Mouse (Mus musculus) neural tube, embryonic 12.5 days (tissue): ENCODE data around the gene Relb. TPM values are rescaled to one million over a fixed set of nuclear protein-coding genes. Genes with fewer than 3 reads are reported as not detected.

ENCODE experiments used
- ATAC-seq: fragments of 200-750 bp; cut with Nextera tagmentation; 2 replicates; pipeline ENCODE4 v1.8.0; 2017; ENCODE audit warnings: low read depth, mild to moderate bottlenecking, moderate TSS enrichment, moderate library complexity; ENCODE audit not compliant: low FRiP score
- H3K27ac ChIP-seq: fragments of 300-500 bp; sonication (generic); 2 replicates; pipeline ENCODE4 v1.5.1; 2016
- H3K27me3 ChIP-seq: fragments of 300-500 bp; sonication (generic); replicated peaks from 2 replicates; pipeline ENCODE4 v1.6.1; 2016; ENCODE audit warnings: mild to moderate bottlenecking
- H3K36me3 ChIP-seq: fragments of 300-500 bp; sonication (generic); 2 replicates; pipeline ENCODE4 v1.6.1; 2016; ENCODE audit warnings: mild to moderate bottlenecking
- H3K4me1 ChIP-seq: fragments of 300-500 bp; sonication (generic); 2 replicates; pipeline ENCODE4 v1.6.1; 2016
- H3K4me2 ChIP-seq: fragments of 300-500 bp; sonication (generic); replicated peaks from 2 replicates; pipeline ENCODE4 v1.6.1; 2016; ENCODE audit warnings: mild to moderate bottlenecking
- H3K4me3 ChIP-seq: fragments of 300-500 bp; sonication (generic); 2 replicates; pipeline ENCODE4 v1.5.1; 2016
- H3K9ac ChIP-seq: fragments of 300-500 bp; sonication (generic); 2 replicates; pipeline ENCODE4 v1.6.1; 2016; ENCODE audit warnings: mild to moderate bottlenecking
- H3K9me3 ChIP-seq: fragments of 300-500 bp; sonication (generic); 2 replicates; pipeline ENCODE4 v1.6.1; 2016; ENCODE audit warnings: mild to moderate bottlenecking
- WGBS: fragments of 180-500 bp; shearing (Covaris S2); methylation state at CpG from one replicate; pipeline ENCODE4 v1.1.7; 2016; 5-methylcytosine and 5-hydroxymethylcytosine counted together
- polyA plus RNA-seq: library from polyadenylated mRNA; unstranded; fragments of >200 nt; fragmentation: Nextera tagmentation; extraction: Ambion mirVana; gene quantifications from 2 replicates; pipeline ENCODE4 v1.2.1, GENCODE M21; 2016

The Relb gene
- polyA plus RNA-seq, 1 experiment from 2014 or later: 5.8 TPM

DNA sequence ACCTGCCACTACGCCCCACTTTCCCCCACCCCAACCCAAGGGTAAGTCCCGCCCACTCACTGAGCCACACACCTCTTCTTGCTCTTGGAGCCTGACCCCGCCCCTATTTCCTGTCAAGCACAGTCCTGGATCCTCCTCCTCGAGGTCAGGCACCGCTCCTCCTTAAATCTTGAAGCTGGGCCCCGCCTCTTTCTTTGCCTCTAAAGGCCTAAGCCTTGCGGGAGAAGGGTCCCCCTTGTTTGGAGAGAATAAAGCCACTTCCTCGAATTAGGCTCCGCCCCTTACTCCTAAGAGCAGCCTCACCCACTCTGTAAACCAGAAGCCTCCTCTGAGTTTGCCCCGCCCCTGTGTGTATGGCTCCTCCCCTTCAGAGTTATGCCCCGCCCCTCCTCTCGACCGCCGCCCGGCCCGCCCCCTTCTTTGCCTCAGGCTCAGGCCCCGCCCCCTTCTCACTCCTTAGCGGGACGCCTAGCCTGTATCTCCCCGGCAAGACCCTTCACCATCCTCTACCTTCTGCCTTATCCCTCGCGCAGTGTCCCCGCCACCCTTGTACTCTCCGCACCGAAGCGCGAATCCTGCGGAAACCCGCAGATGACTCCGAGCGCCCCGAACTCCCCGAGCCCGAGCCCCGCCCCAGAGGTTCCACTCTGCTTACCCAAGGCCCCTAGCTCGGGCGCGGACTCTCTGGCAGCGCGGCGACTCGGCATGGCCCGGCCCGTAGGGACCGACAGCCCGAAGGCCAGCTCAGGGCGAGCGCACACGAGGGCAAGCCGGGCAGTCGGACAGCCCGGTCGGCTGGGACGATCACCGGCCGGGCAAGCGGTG is 490 bp downstream of the Relb start:
- ATAC-seq: peak; percentile 87
- WGBS: 2% methylated on average over 55 of the region's 57 CpGs
- Histone ChIP-seq H3K36me3 (peaks cover 19% of the 10 kb centered on the region), H3K4me2 (peak overlapping the region; percentile 97), H3K4me1 (no peaks in the 10 kb centered on the region; the same call in 1 of the 2 replicates), H3K9me3 (no peaks in the 10 kb centered on the region), H3K4me3 (peak overlapping the region; percentile 76), H3K27me3 (no peaks in the 10 kb centered on the region), H3K9ac (peak overlapping the region; percentile 47), H3K27ac (no peak overlapping the region)

DNA sequence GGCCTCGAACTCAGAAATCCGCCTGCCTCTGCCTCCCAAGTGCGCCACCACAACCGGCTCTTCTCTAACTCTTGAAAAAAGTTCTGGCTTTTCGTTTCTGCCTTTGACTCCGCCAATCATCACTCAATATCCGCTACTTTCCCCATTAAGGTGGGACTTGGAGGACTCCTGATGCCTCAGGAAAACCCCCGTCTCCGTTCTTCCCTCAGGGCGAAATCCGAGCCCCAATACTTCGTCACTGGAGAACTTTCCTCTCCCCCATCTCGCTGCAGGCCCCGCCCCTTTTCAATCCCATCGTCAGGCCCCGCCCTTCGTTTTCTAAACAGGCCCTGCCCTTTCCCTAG is 1.1 kb downstream of the Relb start:
- peaks cover 13% of the 10 kb centered on the region for H3K36me3 ChIP-seq
- H3K9ac ChIP-seq: no peak overlapping the region
- no peaks in the 10 kb centered on the region for H3K27me3 ChIP-seq

DNA sequence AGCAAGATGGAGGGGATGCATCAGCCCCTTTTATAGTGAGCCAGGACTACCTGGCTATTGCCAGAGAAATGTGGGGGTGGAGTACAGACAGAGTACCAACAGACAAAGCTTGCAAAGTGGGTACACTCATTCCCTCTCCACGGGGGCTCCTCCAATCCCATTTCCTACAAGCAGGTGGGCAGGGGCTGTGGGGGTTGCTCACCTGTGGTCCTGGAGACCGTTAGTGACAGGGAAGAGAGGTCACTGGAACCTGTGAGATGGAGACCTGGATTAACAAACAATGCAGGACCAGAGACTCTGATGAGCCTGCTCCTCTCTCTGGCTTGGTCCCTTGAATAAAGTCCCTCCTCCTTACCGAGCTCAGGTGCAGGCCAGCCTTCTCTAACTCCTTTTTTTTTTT is 1.5 kb downstream of the Relb start:
- no peaks in the 10 kb centered on the region for H3K9me3 ChIP-seq
- no peaks in the 10 kb centered on the region; the same call in 1 of the 2 replicates for H3K4me1 ChIP-seq
- H3K27me3 ChIP-seq: no peaks in the 10 kb centered on the region
- H3K36me3 ChIP-seq: peaks cover 8% of the 10 kb centered on the region
- no peak overlapping the region for H3K27ac ChIP-seq
- ATAC-seq: no peak
- WGBS: 79% methylated on average over 3 of the region's 3 CpGs
- H3K4me3 ChIP-seq: no peak overlapping the region
- peak overlapping the region; percentile 97 for H3K4me2 ChIP-seq
- H3K9ac ChIP-seq: no peak overlapping the region

More for the DNA sequence above, 1.1 kb downstream of the Relb start:
- WGBS: 16% methylated on average over 17 of the region's 17 CpGs
- Histone ChIP-seq H3K4me3 (peak overlapping the region; percentile 76), H3K9me3 (no peaks in the 10 kb centered on the region), H3K4me1 (no peaks in the 10 kb centered on the region; the same call in 1 of the 2 replicates), H3K4me2 (peak overlapping the region; percentile 97), H3K27ac (no peak overlapping the region)
- ATAC-seq: no peak

DNA sequence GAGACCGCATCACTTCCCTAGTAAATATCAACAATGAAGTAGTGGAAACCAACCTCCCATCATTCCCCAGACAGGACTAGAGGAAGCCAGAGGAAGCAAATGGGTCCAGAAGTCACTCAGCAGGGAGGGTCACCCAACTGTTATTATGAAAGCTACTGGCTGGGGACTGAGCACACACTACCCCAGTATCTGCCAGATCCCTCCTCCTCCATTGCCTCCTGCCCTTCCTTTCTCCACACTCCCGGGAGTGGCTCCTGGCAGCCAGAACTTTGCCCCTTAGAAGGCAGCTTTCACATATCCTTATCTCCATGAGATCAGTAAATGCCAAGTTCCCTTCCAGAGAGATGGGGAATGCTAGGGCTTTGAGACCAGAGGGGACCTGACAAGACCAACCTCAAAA is 5.8 kb downstream of the Relb start:
- no peak overlapping the region for H3K27ac ChIP-seq
- H3K36me3 ChIP-seq: no peaks in the 10 kb centered on the region
- no peak overlapping the region for H3K4me2 ChIP-seq
- no peak overlapping the region for H3K4me3 ChIP-seq
- H3K27me3 ChIP-seq: peaks cover 3% of the 10 kb centered on the region; the same call in 1 of the 2 replicates
- no peaks in the 10 kb centered on the region for H3K9me3 ChIP-seq
- ATAC-seq: no peak
- 79% methylated on average over 2 of the region's 2 CpGs for WGBS
- H3K4me1 ChIP-seq: peaks cover 5% of the 10 kb centered on the region; the same call in 1 of the 2 replicates
- no peak overlapping the region for H3K9ac ChIP-seq

DNA sequence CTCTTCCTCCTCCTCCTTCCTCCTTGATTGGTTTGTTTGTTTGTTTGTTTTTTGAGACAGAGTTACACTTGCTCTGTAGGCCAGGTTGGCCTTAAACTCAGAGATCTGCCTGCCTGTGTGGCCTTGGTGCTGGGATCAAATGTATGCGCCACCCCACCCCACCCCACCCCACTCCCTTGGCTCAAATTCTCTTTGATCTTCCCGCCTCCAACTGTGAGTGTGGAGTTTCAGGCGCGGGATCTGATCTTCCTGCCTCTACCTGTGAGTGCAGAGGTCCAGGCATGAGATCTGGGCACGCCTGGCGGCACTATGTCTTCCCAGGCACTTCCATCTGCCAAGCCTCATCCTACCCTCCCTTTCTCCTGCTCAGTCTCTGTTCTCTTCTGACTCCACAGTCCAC is 7.0 kb downstream of the Relb start:
- H3K9me3 ChIP-seq: no peaks in the 10 kb centered on the region
- no peak overlapping the region for H3K9ac ChIP-seq
- WGBS: 30% methylated on average over 6 of the region's 6 CpGs
- no peak overlapping the region for H3K4me2 ChIP-seq
- no peaks in the 10 kb centered on the region for H3K36me3 ChIP-seq
- peaks cover 3% of the 10 kb centered on the region; the same call in 1 of the 2 replicates for H3K27me3 ChIP-seq
- no peak overlapping the region for H3K4me3 ChIP-seq
- H3K4me1 ChIP-seq: peaks cover 5% of the 10 kb centered on the region; the same call in 1 of the 2 replicates
- H3K27ac ChIP-seq: no peak overlapping the region
- ATAC-seq: no peak

DNA sequence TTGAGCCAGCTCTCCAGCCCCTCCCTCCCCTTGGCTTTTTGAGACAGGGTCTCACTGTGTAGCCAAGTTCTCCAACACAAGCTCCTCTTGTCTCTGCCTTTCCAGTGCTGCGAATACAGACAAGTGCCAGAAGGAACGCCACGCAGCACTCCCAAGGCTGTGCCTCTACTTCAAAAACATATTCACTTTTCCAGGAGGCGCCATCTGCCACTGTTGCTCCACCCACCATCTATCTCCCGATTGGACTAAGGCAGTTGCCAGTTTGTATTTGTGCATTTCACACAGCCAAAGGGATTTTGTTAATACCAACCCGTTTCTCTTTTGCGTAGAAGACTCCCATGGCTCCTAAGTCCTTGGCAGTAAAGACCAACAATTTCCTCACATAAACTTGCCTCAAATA is 8.4 kb downstream of the Relb start:
- WGBS: 90% methylated on average over 7 of the region's 7 CpGs
- no peak overlapping the region for H3K4me3 ChIP-seq
- no peak overlapping the region for H3K4me2 ChIP-seq
- peaks cover 3% of the 10 kb centered on the region; the same call in 1 of the 2 replicates for H3K27me3 ChIP-seq
- H3K36me3 ChIP-seq: no peaks in the 10 kb centered on the region
- no peak for ATAC-seq
- H3K4me1 ChIP-seq: peaks cover 5% of the 10 kb centered on the region; the same call in 1 of the 2 replicates
- no peaks in the 10 kb centered on the region for H3K9me3 ChIP-seq
- H3K27ac ChIP-seq: no peak overlapping the region
- no peak overlapping the region for H3K9ac ChIP-seq

DNA sequence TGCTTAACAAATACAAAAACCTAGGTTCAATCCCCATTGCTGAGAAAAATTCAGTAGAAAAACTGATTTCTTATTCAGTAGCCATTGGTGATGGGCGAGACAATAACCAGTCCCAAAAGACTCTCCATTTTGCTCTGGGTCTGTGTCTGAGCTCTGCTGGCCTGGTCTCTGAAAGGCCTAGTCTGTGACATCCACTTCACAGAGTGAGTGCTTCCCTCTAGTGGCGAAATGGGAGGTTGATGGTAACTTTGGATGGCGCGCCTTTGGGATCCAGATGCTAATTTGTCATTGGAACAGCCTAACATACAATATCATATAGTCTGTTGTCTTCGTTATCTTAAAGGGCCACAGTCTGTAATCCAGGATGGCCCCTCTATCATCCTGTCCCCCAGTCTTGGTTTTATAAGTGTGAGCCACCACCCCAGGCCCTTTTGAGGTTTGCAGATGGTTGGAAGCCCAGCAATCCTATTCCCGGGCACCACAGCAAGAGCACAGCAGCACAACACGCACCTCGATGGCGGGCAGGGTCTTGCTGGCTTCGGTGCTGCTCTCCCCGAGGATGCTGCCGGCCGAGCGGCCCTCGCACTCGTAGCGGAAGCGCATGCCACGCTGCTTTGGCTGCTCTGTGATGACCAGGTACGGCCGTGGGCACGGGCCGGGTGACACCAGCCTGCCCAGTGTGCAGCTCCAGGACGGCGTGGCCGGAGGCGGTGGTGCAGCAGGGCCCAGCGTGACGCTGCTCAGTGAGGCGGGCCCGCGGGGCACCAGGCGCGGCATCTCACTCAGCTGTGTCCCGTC is 10.0 kb downstream of the Relb start:
- no peaks in the 10 kb centered on the region for H3K36me3 ChIP-seq
- peak overlapping the region; percentile 64 for H3K4me2 ChIP-seq
- peak overlapping the region; percentile 57 for H3K9ac ChIP-seq
- H3K27me3 ChIP-seq: peaks cover 3% of the 10 kb centered on the region; the same call in 1 of the 2 replicates
- peak overlapping the region; percentile 36 for H3K4me3 ChIP-seq
- H3K9me3 ChIP-seq: no peaks in the 10 kb centered on the region
- H3K27ac ChIP-seq: 0 out of 2 replicates have a peak overlapping the region, but pooled peaks have one; percentile 7
- peaks cover 5% of the 10 kb centered on the region; the same call in 1 of the 2 replicates for H3K4me1 ChIP-seq
- peak; percentile 83 for ATAC-seq
- WGBS: 7% methylated on average over 35 of the region's 35 CpGs

DNA sequence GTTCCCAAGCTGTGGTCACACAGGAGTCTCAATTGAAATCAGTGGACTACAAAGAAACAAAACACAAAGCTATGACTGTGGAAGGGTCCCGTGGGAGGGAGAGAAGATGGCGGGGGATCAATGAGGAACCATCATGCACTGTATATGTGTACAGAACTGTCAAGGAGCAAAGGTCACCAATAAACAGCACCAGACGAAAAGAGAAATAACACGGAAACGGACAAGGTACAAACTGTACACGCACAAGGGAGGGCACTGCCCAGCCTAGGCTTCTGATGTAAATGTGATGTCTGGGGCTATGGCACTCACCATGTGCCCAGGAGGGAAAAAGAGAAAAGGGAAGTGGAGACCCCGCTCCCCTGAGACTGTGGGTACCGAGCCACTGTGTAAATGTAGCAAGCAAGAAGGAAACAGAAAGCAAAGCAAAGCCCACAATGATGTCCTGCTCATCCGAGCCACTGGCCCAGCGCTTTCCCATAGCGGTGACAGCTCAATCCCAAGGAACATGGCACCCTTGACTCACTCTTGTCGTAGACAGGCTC is 14.1 kb downstream of the Relb start:
- Histone ChIP-seq H3K4me3 (no peak overlapping the region), H3K27me3 (peaks cover 3% of the 10 kb centered on the region; the same call in 1 of the 2 replicates), H3K27ac (no peak overlapping the region), H3K9ac (no peak overlapping the region), H3K4me2 (no peak overlapping the region), H3K36me3 (no peaks in the 10 kb centered on the region), H3K4me1 (peaks cover 5% of the 10 kb centered on the region; the same call in 1 of the 2 replicates), H3K9me3 (no peaks in the 10 kb centered on the region)
- 91% methylated on average over 12 of the region's 12 CpGs for WGBS
- ATAC-seq: no peak

DNA sequence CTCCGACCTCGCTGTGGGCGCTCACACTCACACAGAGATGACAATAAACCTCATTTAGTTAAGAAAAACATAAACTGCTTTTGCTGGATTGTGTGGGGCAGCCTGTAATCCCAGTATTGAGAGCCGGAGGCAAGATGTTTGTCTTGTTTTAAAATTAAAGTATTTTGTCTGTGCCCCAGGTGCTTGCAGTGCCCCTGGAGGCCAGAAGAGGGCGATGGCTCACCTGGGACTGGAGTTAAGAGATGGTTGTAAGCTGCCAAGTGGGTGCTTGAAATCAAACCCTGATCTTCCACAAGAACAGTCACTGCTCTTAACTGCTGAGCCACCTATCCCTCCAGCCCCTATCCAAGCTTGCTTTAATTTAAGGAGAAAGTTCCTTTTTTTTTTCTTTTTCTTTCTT is 18.3 kb downstream of the Relb start:
- WGBS: 75% methylated on average over 5 of the region's 5 CpGs
- Histone ChIP-seq H3K4me1 (no peaks in the 10 kb centered on the region), H3K36me3 (no peaks in the 10 kb centered on the region), H3K9me3 (no peaks in the 10 kb centered on the region), H3K27me3 (no peaks in the 10 kb centered on the region), H3K9ac (no peak overlapping the region), H3K4me2 (no peak overlapping the region), H3K4me3 (no peak overlapping the region), H3K27ac (no peak overlapping the region)
- no peak for ATAC-seq

DNA sequence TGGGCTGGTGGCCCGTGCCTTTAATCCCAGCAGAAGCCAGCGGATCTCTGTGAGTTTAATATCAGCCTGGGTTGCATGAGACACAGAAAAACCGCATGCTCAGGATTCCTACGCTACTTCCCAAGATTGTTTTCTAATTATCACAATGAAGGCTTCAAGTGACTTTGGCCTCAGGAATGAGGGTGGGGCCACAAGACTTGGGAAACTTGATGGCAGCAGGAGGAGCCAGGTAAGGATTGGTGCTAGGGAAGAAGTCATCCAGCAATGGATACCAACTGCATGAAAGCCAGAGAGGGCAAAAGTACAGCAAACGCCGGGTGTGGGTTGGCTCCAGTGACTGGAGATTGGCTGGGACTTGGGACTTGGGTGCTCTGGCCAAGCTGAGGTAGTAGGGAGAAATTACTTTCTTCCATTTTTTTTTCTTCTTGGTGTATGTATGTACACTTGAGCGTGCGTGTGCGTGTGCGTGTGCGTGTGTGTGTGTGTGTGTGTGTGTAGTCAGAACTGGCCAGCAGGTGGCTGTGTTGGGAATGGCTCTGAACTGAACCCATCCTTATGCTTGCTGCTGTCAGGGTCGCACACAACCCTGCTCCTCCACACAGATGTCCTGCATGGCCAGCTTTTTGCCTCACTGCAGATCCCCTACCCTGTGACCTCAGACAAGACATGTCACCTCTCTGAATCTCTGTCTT is 19.5 kb downstream of the Relb start:
- no peak overlapping the region for H3K9ac ChIP-seq
- no peak overlapping the region for H3K4me3 ChIP-seq
- no peaks in the 10 kb centered on the region for H3K4me1 ChIP-seq
- H3K27me3 ChIP-seq: no peaks in the 10 kb centered on the region
- H3K9me3 ChIP-seq: no peaks in the 10 kb centered on the region
- no peaks in the 10 kb centered on the region for H3K36me3 ChIP-seq
- ATAC-seq: no peak
- no peak overlapping the region for H3K4me2 ChIP-seq
- WGBS: 91% methylated on average over 12 of the region's 12 CpGs
- H3K27ac ChIP-seq: no peak overlapping the region

DNA sequence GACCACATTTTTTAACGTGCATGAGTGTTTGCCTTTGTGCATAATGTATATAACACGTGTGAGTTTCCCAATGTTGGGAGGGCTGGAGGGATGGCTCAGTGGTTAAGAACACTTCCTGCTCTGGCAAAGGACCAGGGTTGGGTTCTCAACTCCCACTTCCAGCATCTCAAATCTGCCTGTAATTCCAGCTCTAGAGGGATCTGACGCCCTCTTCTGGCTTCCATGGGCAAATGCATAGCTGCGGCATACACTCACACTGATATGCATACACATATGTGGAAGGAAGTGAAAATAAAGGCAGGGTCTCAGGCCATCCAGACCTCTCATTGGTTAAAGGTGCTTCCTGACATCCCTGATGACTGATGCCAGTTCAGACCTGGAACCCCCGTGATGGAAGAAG is 21.9 kb downstream of the Relb start:
- H3K4me1 ChIP-seq: peaks cover 16% of the 10 kb centered on the region

More for the DNA sequence above, 21.9 kb downstream of the Relb start:
- 84% methylated on average over 5 of the region's 5 CpGs for WGBS
- Histone ChIP-seq H3K9me3 (no peaks in the 10 kb centered on the region), H3K4me3 (no peak overlapping the region), H3K9ac (no peak overlapping the region), H3K27me3 (no peaks in the 10 kb centered on the region), H3K4me2 (no peak overlapping the region), H3K27ac (no peak overlapping the region), H3K36me3 (0 out of 2 replicates have a peak, but pooled peaks cover 3% of the 10 kb centered on the region)
- no peak for ATAC-seq
